Mouse (Mus musculus): Measurements from ENCODE around the gene Psmg3. TPM values are rescaled to one million over a fixed set of nuclear protein-coding genes. Genes with fewer than 3 reads are reported as not detected.

Psmg3 gene
- polyA plus RNA-seq, 1 experiment from 2014 or later = 76.8 TPM

DNA sequence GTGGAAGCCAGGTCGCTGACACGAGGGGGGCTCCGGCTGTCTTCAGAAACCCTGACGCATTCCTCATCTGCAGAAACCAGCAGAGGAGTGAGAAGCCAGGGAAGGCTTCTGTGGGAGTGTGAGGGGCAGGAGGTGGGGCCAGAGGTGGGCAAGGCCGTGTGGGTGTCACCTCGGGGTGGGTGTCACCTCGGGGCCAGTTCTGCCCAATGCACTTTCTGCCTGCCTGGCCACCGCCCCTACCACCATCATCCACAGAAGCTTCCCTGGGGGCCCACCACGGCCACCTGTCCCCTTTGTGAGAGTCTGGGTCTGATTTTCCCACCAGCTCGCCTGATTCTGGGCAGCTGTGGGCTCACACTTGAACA is 13.6 kb downstream of the Psmg3 start:
- H3K4me3 ChIP-seq = peak overlapping the region; percentile 48; the same call in 1 of the 2 replicates
- H3K9me3 ChIP-seq = no peaks in the 10 kb centered on the region
- H3K9ac ChIP-seq = 0 out of 2 replicates have a peak overlapping the region, but pooled peaks have one; percentile 50
- ATAC-seq (ENCODE audit: borderline replicate concordance, extremely low read depth, low FRiP score, low TSS enrichment) = no peak
- H3K4me1 ChIP-seq = peaks cover 13% of the 10 kb centered on the region
- H3K4me2 ChIP-seq = peak overlapping the region; percentile 53
- H3K27ac ChIP-seq = no peak overlapping the region
- WGBS = 23% methylated on average over 10 of the region's 10 CpGs
- H3K27me3 ChIP-seq = peaks cover 17% of the 10 kb centered on the region
- H3K36me3 ChIP-seq = no peaks in the 10 kb centered on the region

DNA sequence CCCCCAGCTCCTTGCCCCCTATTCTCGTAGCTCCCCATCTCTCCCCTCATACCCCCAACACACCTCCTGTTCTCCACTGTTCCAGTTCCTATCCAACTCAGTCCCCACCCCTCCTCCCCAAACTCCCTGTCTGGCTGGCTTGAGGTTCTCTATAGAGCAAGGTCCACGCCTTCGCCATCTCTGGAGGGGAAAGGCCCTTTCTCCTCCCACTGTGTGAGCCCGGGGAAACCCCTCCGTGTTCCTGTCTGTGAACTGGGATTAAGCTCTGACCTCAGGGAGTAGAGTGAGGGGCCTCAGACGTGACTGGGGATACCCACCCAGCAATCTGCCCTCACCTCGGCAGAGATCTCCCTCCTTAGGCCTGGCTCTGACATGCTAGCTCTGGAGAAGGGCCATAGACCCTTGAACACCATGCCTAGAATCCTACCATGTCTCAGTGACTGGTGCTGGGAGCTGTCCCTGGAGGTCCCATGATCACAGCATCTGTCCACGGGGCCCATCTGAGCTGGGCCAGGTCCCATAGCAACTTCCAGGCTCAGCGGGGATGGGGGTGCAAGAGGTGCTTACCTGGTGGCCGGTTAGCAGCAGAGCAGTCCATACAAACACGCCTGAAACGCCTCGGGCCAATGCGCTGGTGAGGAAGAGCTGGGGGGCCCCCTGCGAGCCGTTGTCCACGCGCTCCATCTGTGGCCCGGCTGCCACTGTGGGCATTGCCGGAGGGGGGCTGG is 14.1 kb downstream of the Psmg3 start:
- Histone ChIP-seq H3K4me3 (no peak overlapping the region), H3K27me3 (peaks cover 17% of the 10 kb centered on the region), H3K36me3 (no peaks in the 10 kb centered on the region), H3K4me1 (peaks cover 13% of the 10 kb centered on the region), H3K9ac (no peak overlapping the region), H3K4me2 (peak overlapping the region; percentile 53), H3K9me3 (no peaks in the 10 kb centered on the region), H3K27ac (no peak overlapping the region)
- ATAC-seq (ENCODE audit: borderline replicate concordance, extremely low read depth, low FRiP score, low TSS enrichment) = no peak
- 56% methylated on average over 20 of the region's 20 CpGs for WGBS

GRCm38 (mm10) chr5:139811677-139812397 is 14.8 kb downstream of the Psmg3 start:
- H3K27ac ChIP-seq = no peak overlapping the region

DNA sequence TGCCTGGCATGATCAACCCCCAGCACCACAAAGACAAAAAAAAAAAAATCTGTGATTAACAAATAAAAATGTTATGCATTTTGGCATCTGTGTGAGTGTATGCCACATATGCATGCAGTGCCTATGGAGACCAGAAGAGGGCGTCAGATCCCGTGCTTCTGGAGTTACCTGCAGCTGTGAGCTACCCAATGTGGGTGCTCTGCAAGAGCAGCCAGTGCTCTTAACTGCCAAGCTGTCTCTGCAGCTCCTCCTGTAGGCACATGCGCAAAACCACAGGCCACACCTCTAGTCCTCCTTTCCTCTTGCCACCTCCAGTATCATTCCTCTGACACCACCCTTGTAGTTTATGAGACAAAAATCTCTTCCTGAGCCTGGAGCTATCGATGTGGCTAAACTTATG is 17.3 kb downstream of the Psmg3 start:
- no peak for ATAC-seq (ENCODE audit: borderline replicate concordance, extremely low read depth, low FRiP score, low TSS enrichment)
- peaks cover 7% of the 10 kb centered on the region for H3K4me1 ChIP-seq
- H3K9me3 ChIP-seq = no peaks in the 10 kb centered on the region
- H3K4me3 ChIP-seq = no peak overlapping the region
- no peak overlapping the region for H3K4me2 ChIP-seq
- H3K9ac ChIP-seq = no peak overlapping the region
- H3K27ac ChIP-seq = no peak overlapping the region
- H3K36me3 ChIP-seq = no peaks in the 10 kb centered on the region
- peaks cover 17% of the 10 kb centered on the region for H3K27me3 ChIP-seq
- 51% methylated on average over 4 of the region's 4 CpGs for WGBS

More at GRCm38 (mm10) chr5:139811677-139812397, 14.8 kb downstream of the Psmg3 start:
- H3K9me3 ChIP-seq = no peaks in the 10 kb centered on the region
- H3K4me1 ChIP-seq = peaks cover 13% of the 10 kb centered on the region
- no peak for ATAC-seq (ENCODE audit: borderline replicate concordance, extremely low read depth, low FRiP score, low TSS enrichment)
- 71% methylated on average over 15 of the region's 15 CpGs for WGBS
- no peak overlapping the region for H3K4me3 ChIP-seq
- H3K9ac ChIP-seq = no peak overlapping the region
- peaks cover 17% of the 10 kb centered on the region for H3K27me3 ChIP-seq
- no peak overlapping the region for H3K4me2 ChIP-seq
- H3K36me3 ChIP-seq = no peaks in the 10 kb centered on the region

DNA sequence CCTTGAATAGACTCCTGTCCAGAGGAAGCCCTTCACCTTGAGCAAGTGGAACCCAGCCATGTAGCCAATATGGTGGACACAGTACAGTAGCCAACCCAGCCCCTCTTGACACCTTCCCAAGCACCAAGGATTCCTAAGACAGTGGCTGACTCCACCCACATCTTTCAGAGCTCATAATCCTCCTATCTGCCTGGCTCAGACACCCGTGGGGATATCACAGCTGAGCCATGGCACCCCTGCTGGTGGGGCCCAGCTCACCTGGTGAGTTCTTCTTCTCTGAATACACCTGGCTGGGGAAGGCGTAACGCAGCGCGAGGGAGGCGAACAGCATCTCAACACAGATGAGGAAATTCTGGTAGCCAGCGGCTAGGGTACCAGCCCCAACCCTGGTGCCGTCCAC is 20.8 kb downstream of the Psmg3 start:
- no peaks in the 10 kb centered on the region for H3K9me3 ChIP-seq
- no peak overlapping the region for H3K4me3 ChIP-seq
- 88% methylated on average over 8 of the region's 8 CpGs for WGBS
- H3K4me1 ChIP-seq = peaks cover 14% of the 10 kb centered on the region
- H3K27me3 ChIP-seq = no peaks in the 10 kb centered on the region
- H3K27ac ChIP-seq = no peak overlapping the region
- ATAC-seq (ENCODE audit: borderline replicate concordance, extremely low read depth, low FRiP score, low TSS enrichment) = no peak
- peaks cover 6% of the 10 kb centered on the region for H3K36me3 ChIP-seq
- H3K4me2 ChIP-seq = no peak overlapping the region
- no peak overlapping the region for H3K9ac ChIP-seq

- Histone ChIP-seq H3K4me3 (no peak overlapping the region), H3K36me3 (peaks cover 18% of the 10 kb centered on the region), H3K27ac (peak overlapping the region; percentile 51; the same call in 1 of the 2 replicates), H3K27me3 (no peaks in the 10 kb centered on the region), H3K4me1 (peaks cover 14% of the 10 kb centered on the region), H3K9ac (no peak overlapping the region), H3K9me3 (no peaks in the 10 kb centered on the region), H3K4me2 (no peak overlapping the region)
- WGBS = 79% methylated on average over 11 of the region's 11 CpGs
- ATAC-seq (ENCODE audit: borderline replicate concordance, extremely low read depth, low FRiP score, low TSS enrichment) = no peak
Measured at GRCm38 (mm10) chr5:139804573-139805111, 22.0 kb downstream of the Psmg3 start.

DNA sequence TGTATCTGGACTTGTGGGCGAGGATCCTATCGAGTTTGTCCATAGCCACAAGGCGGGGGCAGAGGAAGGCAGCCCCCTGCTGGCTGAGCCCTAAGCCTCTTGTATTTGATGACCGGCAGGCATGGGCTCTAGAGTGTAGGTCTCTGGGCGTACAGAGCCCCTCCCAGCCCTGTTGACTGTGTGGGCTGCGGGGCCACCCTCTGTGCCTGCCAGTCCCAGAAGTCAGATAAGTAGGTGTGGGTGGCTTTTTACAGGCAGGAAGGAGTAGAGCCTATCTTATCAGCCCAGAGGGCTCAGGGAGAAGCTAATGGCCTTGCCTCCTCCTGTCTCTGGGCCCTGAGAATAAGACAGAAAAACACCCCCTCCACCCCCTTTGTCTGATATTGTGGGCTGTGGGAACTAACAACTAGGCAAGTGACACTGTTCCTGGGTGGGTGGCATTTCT is 22.6 kb downstream of the Psmg3 start:
- peak overlapping the region; percentile 2; the same call in 1 of the 2 replicates for H3K4me2 ChIP-seq
- peak; percentile 71 for ATAC-seq (ENCODE audit: borderline replicate concordance, extremely low read depth, low FRiP score, low TSS enrichment)
- peaks cover 21% of the 10 kb centered on the region for H3K36me3 ChIP-seq
- 5% methylated on average over 6 of the region's 6 CpGs for WGBS
- H3K27me3 ChIP-seq = no peaks in the 10 kb centered on the region
- H3K9me3 ChIP-seq = no peaks in the 10 kb centered on the region
- H3K9ac ChIP-seq = no peak overlapping the region
- H3K4me3 ChIP-seq = no peak overlapping the region
- H3K27ac ChIP-seq = peak overlapping the region; percentile 51
- H3K4me1 ChIP-seq = peaks cover 14% of the 10 kb centered on the region

- peak; percentile 73 for ATAC-seq (ENCODE audit: borderline replicate concordance, extremely low read depth, low FRiP score, low TSS enrichment)
- no peaks in the 10 kb centered on the region for H3K9me3 ChIP-seq
- 8% methylated on average over 12 of the region's 12 CpGs for WGBS
- H3K4me3 ChIP-seq = no peak overlapping the region
- H3K27ac ChIP-seq = peak overlapping the region; percentile 51
- peaks cover 21% of the 10 kb centered on the region for H3K36me3 ChIP-seq
- peak overlapping the region; percentile 2; the same call in 1 of the 2 replicates for H3K4me2 ChIP-seq
- peaks cover 19% of the 10 kb centered on the region for H3K4me1 ChIP-seq
- no peak overlapping the region for H3K9ac ChIP-seq
- H3K27me3 ChIP-seq = no peaks in the 10 kb centered on the region
Measured at GRCm38 (mm10) chr5:139803601-139804102, 23.0 kb downstream of the Psmg3 start.

- Histone ChIP-seq H3K9me3 (no peaks in the 10 kb centered on the region), H3K36me3 (peaks cover 21% of the 10 kb centered on the region), H3K9ac (no peak overlapping the region), H3K4me3 (no peak overlapping the region), H3K27me3 (no peaks in the 10 kb centered on the region), H3K4me1 (peaks cover 24% of the 10 kb centered on the region), H3K27ac (0 out of 2 replicates have a peak overlapping the region, but pooled peaks have one; percentile 11), H3K4me2 (no peak overlapping the region)
- ATAC-seq (ENCODE audit: borderline replicate concordance, extremely low read depth, low FRiP score, low TSS enrichment) = no peak
- WGBS = 75% methylated on average over 8 of the region's 8 CpGs
Measured at GRCm38 (mm10) chr5:139803165-139803564, 23.5 kb downstream of the Psmg3 start.

DNA sequence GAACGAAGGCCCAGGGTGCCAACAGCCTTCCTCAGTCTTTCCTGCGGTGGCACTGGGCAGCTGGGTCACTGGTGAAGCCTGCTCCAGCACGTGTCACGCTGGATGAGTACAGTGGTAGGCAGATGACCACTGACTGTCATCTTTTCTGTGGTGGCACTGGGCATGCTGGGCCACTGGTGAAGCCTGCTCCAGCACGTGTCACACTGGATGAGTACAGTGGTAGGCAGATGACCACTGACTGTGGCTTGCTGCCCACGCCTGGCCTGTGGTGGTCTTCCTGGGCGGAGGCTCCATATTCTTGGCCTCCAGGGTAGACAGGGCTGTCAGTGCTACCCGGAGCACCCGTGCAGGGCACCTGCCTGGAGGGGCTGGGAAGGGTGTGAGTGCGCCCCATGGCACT is 24.8 kb downstream of the Psmg3 start:
- H3K4me1 ChIP-seq = peaks cover 37% of the 10 kb centered on the region
- H3K27ac ChIP-seq = no peak overlapping the region
- peaks cover 21% of the 10 kb centered on the region for H3K36me3 ChIP-seq
- H3K4me2 ChIP-seq = no peak overlapping the region
- no peak overlapping the region for H3K9ac ChIP-seq
- 93% methylated on average over 10 of the region's 10 CpGs for WGBS
- no peaks in the 10 kb centered on the region for H3K27me3 ChIP-seq
- no peaks in the 10 kb centered on the region for H3K9me3 ChIP-seq
- ATAC-seq (ENCODE audit: borderline replicate concordance, extremely low read depth, low FRiP score, low TSS enrichment) = no peak
- no peak overlapping the region for H3K4me3 ChIP-seq

DNA sequence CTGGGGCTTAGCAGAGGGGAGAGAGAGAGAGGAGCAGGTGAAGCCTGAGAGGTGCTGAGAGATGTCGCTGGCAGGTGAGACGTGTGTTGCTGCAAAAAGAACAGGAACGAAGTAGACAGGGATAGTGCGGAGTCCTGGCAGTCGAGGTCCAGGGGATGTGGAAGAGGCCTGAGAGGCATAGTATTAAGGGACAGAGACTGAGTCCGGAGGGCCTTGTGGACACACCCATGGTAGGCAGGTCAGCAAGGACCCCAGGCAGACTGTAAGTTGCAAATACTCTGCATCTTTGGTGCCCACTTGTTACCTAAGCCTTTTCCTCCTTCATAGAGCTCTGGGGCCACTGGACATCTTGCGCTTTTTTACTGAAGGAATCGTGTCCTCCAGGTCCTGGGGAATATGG is 25.5 kb downstream of the Psmg3 start:
- Histone ChIP-seq H3K27me3 (no peaks in the 10 kb centered on the region), H3K4me1 (peaks cover 43% of the 10 kb centered on the region), H3K4me3 (no peak overlapping the region), H3K27ac (no peak overlapping the region), H3K9ac (no peak overlapping the region), H3K36me3 (peaks cover 21% of the 10 kb centered on the region), H3K4me2 (no peak overlapping the region), H3K9me3 (no peaks in the 10 kb centered on the region)
- 87% methylated on average over 8 of the region's 8 CpGs for WGBS
- no peak for ATAC-seq (ENCODE audit: borderline replicate concordance, extremely low read depth, low FRiP score, low TSS enrichment)

Data from lung, embryonic 15.5 days (tissue).